Mouse (Mus musculus) gastrocnemius, adult 8-10 months (tissue): Measurements from ENCODE around the gene Rgs9. TPM values are rescaled to one million over a fixed set of nuclear protein-coding genes. Genes with fewer than 3 reads are reported as not detected.
A peak's percentile ranks its signal among the peaks of the same experiment; 100 is the strongest.
"Not testable (repeated sequence)": the region's sequence is repeated elsewhere in the genome, so short reads cannot be mapped to it uniquely, and the experiment has no call there.

Experiments used
- DNase-seq, 2 experiments: peaks; one replicate each; pipeline ENCODE4 v3.0.0; 2022; ENCODE audit warnings: low spot score in 2 of 2
- total RNA-seq, 4 experiments: library from RNA; stranded (reverse); gene quantifications; 2 replicates each; pipeline ENCODE4 v1.2.4; 2022

The Rgs9 gene
- total RNA-seq, 4 experiments from 2014 or later, result not detected

DNA sequence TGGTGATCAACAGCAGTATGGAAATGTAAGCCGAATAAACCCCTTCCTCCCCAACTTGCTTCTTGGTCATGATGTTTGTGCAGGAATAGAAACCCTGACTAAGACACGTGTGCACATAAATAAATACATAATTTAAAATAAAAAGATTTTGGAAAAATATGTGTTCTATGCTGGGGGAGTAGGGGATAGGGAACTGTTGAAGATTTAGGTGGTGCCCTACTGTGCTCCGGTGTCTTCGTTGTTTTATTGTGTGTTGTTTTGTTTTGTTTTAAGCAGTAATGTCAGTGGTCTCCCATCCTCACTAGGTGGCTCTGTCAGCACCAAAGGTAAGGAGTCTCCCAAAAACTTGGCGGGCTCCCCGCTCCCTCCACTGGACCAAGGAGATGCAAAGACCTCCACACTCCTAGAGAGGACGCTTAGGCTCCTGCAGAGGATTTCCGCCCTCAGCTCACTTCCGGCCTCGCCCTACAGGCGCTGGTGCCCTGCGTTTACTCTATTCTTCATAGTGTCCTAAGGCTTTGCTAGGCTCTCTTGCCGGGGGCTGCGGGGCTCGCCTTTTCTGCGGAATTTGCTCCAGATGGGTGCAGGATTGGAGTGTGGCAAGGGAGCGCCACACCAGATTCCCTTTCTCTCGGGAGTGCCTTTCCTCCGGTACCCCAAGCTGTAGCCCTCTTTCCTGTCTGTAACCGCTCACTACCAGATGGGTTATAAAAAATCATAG lies 14.1 kb upstream of the Rgs9 start:
- DNase-seq, result peak in 1 of 2 experiments; percentile 51

DNA sequence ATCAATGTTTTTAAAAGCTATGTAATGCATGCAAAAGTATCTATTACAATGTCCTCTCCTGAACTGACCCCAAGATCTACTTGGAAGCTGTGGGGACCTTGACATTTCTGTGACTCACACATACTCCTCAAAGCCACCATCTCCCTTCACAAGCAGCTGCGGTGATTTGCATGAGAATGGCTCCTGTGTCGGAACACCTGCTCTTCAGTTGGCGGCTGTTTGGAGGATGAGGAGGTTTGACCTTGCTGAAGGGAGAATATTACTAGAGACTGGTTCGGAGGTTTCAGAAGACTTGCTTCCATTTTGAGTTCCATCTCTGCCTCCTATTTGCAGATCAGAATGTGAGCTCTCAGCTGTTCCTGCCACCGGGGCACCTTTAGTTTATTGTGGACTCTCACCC lies 7.8 kb upstream of the Rgs9 start:
- DNase-seq, result no peak

DNA sequence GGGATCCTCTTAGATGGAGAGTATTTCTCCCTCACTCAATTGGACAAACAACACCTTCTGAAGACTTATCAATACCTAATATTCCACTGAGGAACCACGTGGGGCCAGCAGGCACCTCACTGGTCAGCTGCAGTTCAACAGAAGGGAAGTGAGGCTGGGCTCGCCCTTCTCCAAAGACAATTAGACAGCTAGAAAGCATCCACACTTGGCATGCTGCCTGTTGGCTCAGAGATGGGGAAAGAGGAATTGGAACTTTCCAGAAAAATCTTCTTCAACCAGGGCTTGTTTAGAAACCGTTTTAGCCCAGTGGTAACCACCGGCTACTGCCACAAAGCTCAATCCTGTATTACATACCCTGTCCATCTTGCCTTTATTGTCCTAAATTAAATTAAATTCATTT lies 4.4 kb upstream of the Rgs9 start:
- peak in 1 of 2 experiments; percentile 5 for DNase-seq

DNA sequence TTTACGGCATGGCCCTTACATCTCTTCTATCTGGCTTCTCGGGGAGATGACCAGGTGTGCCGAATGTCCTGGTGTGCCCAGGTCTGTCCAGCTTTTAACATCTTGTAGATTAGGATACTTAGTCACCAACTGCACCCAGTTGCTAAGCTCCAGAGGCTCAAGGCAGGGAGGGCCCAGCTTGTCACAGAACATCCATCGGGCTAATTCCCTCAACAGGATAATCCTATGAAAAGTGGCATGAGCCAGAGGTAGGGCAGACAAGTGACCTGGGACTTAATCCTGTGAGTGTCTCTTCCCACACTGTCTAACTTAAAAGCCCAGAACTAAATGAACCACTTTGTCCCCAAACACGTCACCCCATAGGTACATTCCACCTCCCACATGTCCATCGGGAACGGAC lies 898 bp downstream of the Rgs9 start:
- DNase-seq, result no peak

DNA sequence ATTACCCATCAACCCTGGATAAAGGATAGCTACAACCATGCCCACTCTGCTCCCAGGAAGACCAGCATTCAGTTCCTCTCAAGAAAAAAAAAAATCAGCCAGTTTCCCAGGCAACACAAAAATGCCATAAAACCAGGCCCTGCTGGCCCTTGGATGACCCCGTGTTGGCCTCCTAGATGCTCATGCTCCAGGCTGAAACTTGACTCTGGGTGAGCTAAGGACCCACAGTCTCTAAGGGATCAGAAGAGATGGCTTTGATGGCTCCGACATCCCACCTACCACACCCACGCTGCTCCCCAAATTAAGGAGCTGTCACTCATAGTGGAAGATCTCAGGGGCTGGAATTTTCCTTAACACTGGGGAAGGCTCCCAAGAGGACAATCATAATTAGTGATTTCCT lies 5.9 kb downstream of the Rgs9 start:
- no peak for DNase-seq

DNA sequence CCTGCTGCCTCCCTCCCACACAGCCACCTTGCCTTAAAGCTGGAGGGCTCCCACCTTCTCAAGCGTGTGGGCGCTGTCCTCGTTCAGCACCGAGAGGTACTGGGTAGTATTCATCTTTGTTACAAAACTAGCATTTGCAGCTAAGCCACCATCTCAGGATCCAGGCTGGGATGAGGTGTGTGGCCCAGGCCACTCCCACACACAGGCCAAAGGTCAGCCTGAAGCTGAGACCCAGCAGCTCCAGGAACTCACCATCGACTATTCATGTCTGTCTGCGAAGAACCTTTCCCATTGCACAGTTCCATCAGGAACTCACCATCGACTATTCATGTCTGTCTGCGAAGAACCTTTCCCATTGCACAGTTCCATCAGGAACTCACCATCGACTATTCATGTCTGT lies 8.6 kb downstream of the Rgs9 start:
- DNase-seq, result not testable (repeated sequence)

DNA sequence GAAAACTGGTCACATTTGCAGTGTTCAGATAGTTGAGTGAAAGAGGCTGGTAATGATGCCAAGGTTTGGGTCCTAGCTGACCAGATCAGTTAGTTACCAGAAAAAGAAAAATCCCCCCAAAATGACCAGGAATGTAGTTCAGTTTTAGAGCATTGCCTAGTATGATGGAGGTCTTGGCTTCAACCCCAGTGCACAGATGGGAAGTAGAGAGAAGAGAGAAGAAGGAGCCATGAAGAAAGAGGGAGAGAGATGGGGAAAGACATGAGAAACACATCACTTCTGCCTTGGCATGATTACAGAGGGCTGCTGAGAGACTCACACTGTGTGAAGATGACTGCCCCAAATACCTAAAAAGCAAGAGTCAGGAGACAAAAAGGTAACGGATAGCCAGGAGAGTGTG lies 13.1 kb downstream of the Rgs9 start:
- no peak for DNase-seq

DNA sequence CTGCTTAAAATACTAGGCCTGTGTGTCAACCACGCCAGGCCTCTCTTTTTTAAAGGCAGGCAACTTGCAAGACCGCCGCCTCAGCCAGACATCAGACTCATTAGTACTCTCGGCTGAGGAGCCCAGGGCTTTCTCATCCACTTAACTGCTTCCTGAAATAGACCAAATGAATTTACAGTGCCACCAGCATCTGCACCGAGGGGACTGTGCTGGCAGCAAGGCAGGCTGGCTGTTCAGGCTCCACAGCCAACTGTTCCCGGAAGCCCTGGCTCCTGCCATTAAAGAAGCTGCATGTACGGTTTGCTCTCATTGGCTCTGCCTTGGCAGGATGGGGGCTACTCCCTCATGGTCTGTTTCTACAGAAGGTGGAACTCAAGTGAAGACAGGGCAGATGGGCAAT lies 19.7 kb downstream of the Rgs9 start:
- DNase-seq, result no peak

DNA sequence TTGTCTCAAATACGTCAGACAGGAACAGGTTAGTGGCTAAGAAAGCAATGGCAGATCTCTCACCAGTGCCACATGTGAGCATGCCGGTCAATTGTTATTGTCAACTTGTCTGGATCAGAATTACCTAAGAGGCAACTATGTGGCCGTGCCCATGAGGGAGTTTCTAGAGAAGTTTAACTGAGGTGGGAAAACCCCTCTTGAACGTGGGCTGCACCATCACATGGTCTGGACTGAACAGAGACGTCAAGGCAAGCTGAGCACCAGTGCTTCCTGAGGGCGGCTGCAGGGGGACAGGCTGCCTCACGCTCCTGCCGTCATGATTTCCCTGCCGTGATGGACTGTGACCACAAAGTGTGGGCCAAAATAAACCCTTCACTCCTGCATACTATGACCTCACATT lies 26.5 kb downstream of the Rgs9 start:
- no peak for DNase-seq

DNA sequence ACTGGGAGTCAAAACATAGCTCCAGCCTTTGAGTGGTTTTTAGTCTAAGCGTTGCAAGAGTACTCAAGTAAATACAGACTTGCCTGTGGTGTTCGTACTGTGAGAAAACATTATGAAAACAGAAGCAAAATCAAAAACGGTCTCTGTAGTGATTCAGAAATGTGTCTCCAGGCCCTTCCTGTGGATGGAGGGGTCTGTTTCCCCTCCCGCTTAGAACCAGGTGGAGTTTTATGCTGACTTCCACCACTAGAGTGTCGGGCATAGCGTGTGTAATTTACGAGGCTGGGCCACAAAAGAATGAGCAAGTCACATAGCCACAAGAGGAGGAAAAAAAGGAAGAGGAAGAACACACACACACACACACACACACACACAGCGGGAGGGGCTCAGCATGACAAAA lies 27.6 kb downstream of the Rgs9 start:
- no peak for DNase-seq

DNA sequence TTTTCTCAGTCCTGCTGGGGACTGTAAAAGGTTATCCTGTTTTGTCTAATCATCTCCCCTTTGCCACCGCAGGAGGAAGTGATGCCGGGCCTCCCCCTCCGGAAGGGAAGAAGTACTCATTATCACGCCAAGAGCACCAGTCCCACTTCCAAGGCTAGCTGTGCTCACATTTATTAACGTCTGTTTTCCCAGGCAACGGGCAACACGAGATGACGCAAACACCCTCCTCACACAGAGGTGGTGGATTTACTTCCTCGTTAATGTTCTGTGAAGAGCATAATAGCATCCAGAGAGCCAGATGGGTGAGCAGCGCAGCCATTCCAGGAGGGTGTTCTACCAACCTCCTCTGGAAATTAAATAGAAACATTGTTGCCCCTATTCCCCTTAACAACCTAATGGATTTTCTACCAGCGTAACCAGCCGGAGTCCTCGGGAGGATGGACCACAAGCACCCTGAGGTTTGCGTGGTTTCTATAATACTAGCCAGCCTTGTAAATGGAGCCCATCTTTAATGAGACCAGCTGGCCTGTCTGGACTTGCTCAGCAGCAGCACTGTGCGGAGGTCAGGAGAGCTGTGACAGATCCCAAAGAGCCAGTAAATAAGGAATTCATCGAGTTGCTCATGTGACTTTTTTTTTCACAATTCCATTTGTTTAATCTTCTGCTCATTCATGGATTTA lies 28.1 kb downstream of the Rgs9 start:
- DNase-seq, result no peak

DNA sequence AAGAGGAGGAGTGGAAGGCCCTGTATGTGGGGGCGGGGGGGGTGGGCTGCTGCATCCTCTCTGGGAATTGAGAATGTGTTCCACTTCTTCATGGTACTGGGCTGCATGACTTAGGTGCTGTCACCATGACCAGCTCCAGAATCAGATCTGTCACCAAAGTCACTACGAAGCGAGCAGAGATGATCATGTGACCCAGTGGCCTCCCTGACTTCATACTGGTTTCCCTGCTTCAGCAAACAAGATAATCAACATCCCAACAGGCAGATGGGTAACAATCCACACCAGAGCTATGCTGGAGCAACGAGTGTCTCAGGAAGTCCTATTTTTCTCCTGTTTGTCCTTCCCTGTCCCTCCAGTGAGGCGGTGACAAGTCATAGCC lies 28.7 kb downstream of the Rgs9 start:
- no peak for DNase-seq

DNA sequence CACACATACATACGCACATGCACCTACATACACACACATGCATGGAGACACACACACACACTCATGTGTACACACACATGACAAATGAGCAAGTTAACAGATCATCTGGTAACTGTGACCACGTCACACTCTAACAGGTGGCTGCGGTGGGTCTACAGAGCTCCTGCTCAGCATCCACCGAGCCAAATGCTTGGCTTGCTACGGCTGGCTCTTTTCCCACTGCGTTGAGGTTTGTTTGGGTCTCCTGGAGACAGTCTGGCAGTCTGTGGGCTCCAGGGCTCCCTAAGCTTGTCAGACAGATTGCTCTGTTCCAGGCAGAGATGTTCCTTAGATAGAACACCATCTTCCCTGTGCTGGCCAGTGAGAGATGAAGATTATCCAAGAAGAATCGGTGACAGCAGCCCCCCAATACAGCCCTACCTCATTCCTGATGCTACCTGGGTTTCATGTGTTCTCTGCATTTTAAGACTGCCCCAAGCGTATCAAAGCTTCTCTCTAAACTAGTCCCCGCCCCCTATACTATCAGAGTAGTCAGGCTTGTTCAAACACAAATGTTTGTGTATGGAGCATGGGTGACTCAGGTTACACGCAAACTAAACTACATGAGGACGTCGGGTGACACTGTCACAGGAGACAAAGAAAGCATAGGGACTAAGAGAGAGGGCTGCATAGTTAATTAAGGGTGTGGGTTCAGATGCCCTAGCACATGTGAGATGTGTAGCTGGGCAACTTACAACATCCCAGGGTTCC lies 31.6 kb downstream of the Rgs9 start:
- DNase-seq, result no peak

DNA sequence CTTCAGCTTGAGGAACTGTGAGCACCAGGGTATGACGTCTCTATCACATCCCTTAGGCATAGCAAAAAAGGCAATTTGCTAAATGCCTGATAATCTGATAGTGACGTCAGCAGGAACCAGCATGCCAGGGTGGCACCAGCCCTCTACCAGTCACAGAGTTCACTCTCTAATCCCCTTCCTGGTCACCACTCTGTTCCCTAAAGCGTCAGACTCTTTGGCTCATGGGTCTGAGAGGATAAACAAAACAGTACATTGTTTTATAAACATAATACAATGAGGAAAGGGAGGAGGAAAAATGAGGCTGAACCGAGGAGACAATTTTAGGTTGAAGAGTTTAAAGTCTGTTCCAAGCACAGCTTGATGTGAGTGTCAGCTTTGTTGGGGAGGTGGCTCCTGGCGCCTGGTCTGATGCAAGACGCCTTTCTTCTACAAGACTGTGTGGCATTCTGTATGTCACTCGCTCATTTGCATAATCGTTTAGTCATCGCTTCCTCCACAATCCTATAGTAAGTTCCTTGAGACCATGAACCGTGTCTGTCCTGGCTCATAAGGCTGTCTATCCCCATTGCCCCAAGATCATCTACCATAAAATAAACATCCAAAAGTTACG lies 33.7 kb downstream of the Rgs9 start:
- no peak for DNase-seq

DNA sequence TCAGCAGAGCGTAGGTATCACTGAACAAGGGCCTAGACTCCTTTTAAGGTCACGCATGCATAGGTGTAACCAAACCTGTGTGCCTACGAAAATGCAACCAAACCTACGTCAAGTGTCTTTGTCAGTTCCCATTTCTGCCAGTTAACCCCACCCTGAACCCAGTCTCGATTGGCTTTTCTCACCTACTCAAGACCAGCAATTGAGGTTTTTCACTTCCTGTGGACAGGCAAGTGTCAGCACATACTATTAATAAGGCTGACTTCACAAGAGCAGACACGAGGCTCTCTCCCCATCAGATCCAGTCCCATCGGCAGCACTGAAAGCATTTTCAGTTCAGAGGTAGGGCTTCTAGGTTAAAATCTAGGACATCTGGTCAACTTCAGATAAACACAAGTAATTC lies 37.4 kb downstream of the Rgs9 start:
- no peak for DNase-seq

DNA sequence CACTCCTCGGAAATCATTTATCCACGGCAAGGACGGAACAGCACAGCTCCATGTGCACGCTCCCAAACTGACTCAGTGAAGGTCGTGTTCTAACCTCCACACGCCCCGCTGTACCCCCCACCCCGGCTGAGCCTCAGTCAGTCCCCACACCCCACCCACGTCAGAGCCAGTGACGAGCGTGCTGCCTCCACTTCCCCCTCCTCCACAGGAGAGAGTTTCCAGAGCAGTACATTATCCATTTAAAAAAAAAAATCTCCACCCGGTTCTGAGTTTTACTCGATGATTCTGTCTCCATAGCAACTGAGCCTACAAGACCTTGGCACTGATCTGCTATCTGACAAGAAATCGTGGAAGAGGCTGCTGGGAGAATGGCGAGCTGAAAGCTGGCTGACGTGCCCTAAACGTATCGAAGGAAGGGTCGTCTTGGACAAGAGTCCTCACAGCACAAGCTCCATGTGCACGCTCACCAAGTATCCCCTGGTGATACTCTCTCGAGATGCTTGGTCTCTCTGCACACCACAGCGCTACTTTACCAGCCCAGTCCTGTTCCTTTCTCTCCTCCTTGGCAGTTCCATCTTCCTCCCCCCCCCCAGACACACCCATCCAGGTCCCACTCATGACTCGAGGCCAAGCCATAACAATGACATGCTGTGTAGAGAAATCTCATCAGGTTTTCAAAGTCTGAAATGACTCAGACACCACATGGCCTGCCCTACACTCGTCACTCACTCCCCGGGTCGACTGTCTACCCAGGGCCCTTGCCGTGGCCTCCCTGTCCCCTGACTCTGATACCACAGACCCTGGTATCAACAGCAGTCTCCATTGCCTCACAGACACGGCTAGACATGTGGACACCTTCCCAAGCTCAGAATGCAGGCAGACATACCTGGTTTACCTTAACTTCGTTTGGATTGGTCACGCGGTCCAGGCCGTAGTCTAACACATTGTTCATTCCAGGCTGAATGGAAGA lies 38.7 kb downstream of the Rgs9 start:
- DNase-seq, result no peak

DNA sequence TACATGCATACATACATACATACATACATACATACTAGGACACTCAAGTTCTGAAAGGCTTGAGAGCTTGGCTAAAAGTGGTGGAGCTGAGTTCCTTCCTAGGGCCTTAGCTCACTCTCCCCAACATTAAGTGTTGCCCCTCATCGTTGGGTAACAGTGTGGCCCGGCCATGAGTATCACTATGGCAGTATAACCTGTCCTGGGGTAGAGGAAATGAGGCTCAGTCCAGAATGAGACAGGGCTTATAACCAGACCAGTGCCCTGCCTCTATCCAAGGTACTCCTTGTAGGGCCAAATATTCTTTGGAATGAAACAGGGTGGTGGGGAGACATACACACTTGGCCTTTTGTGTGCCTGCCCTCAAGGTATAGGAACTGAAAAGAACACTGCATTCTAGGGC lies 40.1 kb downstream of the Rgs9 start:
- DNase-seq, result no peak

DNA sequence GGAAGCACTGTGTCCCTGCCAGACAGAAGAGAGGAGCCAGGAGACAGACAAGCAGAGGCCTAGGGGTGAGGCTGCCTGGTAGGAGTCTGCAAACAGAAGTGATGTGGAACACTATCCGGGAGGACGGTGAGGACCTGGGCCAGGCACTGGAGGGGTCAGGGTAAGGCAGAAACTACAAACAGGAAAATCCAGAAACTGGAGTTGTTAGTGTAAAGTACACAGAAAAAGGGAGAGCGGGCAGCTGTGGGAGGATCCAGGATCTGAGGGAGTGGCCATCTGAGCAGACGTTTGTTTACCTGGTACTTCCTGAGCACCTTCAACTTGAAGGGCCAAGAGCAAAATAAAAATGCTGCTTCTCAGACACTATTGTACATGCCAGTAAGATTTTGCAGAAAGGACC lies 42.9 kb downstream of the Rgs9 start:
- DNase-seq, result no peak

DNA sequence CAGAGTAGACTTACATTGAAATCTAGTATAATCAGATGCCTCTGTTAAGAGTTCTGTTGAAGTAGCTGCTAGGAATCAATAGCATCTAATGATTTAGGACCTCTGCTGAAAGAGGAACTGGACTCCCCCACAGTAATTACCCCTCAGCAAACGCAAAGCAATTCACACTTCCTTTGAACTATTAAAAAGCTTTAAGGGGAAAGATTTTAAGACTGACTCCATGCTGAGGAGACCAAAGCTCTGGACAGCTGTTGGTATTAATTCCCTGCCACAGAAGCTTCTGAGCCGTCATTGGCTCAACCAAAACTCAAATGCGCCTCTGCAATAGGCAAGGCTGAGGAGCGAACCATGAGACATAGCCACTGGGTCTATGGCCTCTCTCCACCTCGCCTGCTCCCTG lies 45.4 kb downstream of the Rgs9 start:
- DNase-seq, result no peak

DNA sequence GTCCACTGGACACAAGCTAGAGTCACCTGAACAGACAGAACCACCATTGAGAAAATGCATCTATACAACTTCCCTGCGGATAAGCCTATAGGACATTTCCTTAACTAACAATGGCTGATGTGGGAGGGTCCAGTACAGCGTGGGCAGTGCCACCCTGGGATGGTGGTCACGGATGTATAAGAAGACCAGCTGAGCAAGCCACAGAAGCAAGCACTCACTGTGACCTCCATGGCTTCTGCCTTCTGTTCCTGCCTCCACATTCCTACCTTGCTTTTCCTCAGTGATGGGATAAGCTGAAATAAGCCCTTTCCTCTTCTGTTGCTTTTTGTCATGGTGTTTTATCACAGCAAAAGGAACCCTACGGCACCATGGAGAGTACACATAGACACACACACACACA lies 47.4 kb downstream of the Rgs9 start:
- DNase-seq, result no peak

DNA sequence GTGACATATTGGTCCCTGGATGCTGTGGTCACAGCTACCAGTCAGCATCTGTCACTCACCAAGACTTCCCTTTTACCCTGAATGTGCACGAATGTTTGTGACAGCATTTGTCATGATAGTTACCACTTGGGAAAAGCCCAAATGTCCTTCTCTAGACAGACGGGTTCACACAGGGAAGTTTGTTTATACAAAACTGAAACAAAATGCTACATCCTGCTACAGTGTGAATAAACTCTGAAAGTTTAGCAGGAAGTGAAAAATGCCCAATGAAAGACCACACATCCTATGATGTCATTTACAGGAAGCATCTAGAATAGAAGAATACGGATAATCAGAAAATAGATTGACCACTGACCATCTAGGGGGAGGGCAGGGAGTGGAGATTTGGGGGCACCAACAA lies 51.0 kb downstream of the Rgs9 start:
- DNase-seq, result no peak
